Mouse (Mus musculus) stomach, embryonic 14.5 days (tissue): ENCODE data around the gene Wnt6. TPM values are rescaled to one million over a fixed set of nuclear protein-coding genes. Genes with fewer than 3 reads are reported as not detected.
"Not testable (repeated sequence)": the region's sequence is repeated elsewhere in the genome, so short reads cannot be mapped to it uniquely, and the experiment has no call there.

Experiments used
- ATAC-seq: fragments of 200-750 bp; cut with Nextera tagmentation; 2 replicates; pipeline ENCODE4 v1.8.0; 2017; ENCODE audit warnings: low read depth, moderate TSS enrichment; ENCODE audit not compliant: insufficient number of reproducible peaks, insufficient read depth, low FRiP score
- H3K27ac ChIP-seq: fragments of 300-500 bp; sonication (generic); 2 replicates; pipeline ENCODE4 v1.5.1; 2014; ENCODE audit warnings: mild to moderate bottlenecking, low read length, moderate library complexity, mixed read lengths
- H3K27me3 ChIP-seq: fragments of 300-500 bp; sonication (generic); 2 replicates; pipeline ENCODE4 v1.6.1; 2014; ENCODE audit warnings: low read length, control low read depth, mixed read lengths; ENCODE audit not compliant: control insufficient read depth, insufficient read depth
- H3K36me3 ChIP-seq: fragments of 300-500 bp; sonication (generic); 2 replicates; pipeline ENCODE4 v1.6.1; 2014; ENCODE audit warnings: mild to moderate bottlenecking, control low read depth, low read length, moderate library complexity, mixed read lengths; ENCODE audit not compliant: control insufficient read depth, insufficient read depth
- H3K4me1 ChIP-seq: fragments of 300-500 bp; sonication (generic); 2 replicates; pipeline ENCODE4 v1.6.1; 2014; ENCODE audit warnings: low read length, control low read depth, mixed read lengths; ENCODE audit not compliant: control insufficient read depth, insufficient read depth
- H3K4me2 ChIP-seq: fragments of 300-500 bp; sonication (generic); replicated peaks from 2 replicates; pipeline ENCODE4 v1.6.1; 2014; ENCODE audit warnings: low read depth, low read length, control low read depth
- H3K4me3 ChIP-seq: fragments of 300-500 bp; sonication (generic); 2 replicates; pipeline ENCODE4 v1.5.1; 2014; ENCODE audit warnings: low read depth, low read length, control low read depth
- H3K9ac ChIP-seq: fragments of 300-500 bp; sonication (generic); replicated peaks from 2 replicates; pipeline ENCODE4 v1.6.1; 2014; ENCODE audit warnings: low read depth, mild to moderate bottlenecking, control low read depth, low read length, moderate library complexity, mixed read lengths
- H3K9me3 ChIP-seq: fragments of 300-500 bp; sonication (generic); 2 replicates; pipeline ENCODE4 v1.6.1; 2016; ENCODE audit warnings: low read depth, low read length, control low read depth; ENCODE audit not compliant: control insufficient read depth
- WGBS: fragments of 180-500 bp; shearing (Covaris S2); extraction: QIAGEN DNeasy Blood & Tissue Kit; methylation state at CpG from one replicate; pipeline ENCODE4 v1.1.7; 2014; 5-methylcytosine and 5-hydroxymethylcytosine counted together
- polyA plus RNA-seq: library from polyadenylated mRNA; unstranded; fragments of >200 nt; fragmentation: Nextera tagmentation; extraction: Ambion mirVana; gene quantifications from 2 replicates; pipeline ENCODE4 v1.2.1, GENCODE M21; 2014

Wnt6 gene
- polyA plus RNA-seq, 1 experiment from 2014 or later, result 0.97 TPM

DNA sequence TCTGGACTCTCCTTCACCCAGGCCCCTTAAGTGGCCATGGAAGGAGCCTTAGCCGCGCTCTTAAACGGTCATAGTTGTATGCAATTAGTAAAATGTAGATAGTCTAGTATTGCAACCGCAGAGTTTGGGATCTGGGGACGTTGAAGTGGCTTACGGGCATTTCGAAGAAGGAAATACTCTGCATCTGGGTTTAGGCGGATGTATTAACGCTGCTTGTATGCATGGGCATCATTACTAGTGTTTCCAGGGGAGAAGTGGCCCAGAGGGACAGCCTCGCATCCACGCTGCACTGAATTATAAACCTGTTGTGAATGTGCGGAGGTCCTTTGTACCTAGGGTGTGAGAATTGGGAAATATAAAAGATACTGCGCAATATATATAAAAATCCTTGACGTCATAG, 45.5 kb downstream of the Wnt6 start:
- no peak for ATAC-seq
- WGBS, result 15% methylated on average over 14 of the region's 14 CpGs
- peaks cover 3% of the 10 kb centered on the region; the same call in 1 of the 2 replicates for H3K4me1 ChIP-seq

DNA sequence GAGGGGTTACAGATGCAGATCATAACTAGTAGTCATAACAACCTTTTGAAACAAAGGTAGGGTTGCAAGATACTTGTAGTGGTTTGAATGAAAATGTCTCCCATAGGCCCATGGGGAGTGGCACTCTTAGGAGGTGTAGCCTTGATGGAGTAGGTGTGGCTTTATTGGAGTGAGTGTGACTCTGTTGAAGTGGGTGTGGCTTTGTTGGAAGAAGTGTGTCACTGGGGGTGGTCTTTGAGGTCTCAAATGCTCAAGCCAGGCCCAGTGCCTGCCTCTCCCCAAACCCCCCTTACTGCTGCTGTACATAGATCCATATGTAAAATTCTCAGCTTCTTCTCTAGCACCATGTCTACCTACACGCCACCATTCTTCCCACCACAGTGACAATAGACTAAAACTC, 46.8 kb downstream of the Wnt6 start:
- H3K9me3 ChIP-seq, result no peaks in the 10 kb centered on the region
- no peak overlapping the region for H3K27ac ChIP-seq
- H3K4me2 ChIP-seq, result no peak overlapping the region
- H3K9ac ChIP-seq, result no peak overlapping the region
- no peaks in the 10 kb centered on the region for H3K27me3 ChIP-seq
- whole genome bisulfite sequencing, result 96% methylated on average over 1 of the region's 1 CpGs
- H3K4me3 ChIP-seq, result no peak overlapping the region
- H3K4me1 ChIP-seq, result peaks cover 3% of the 10 kb centered on the region; the same call in 1 of the 2 replicates
- H3K36me3 ChIP-seq, result no peaks in the 10 kb centered on the region
- no peak for ATAC-seq

More for the DNA sequence above, 45.5 kb downstream of the Wnt6 start:
- Histone ChIP-seq H3K27me3 (no peaks in the 10 kb centered on the region), H3K4me2 (peak overlapping the region; percentile 53), H3K27ac (peak overlapping the region; percentile 80), H3K36me3 (no peaks in the 10 kb centered on the region), H3K9me3 (no peaks in the 10 kb centered on the region), H3K4me3 (peak overlapping the region; percentile 49), H3K9ac (peak overlapping the region; percentile 62)

DNA sequence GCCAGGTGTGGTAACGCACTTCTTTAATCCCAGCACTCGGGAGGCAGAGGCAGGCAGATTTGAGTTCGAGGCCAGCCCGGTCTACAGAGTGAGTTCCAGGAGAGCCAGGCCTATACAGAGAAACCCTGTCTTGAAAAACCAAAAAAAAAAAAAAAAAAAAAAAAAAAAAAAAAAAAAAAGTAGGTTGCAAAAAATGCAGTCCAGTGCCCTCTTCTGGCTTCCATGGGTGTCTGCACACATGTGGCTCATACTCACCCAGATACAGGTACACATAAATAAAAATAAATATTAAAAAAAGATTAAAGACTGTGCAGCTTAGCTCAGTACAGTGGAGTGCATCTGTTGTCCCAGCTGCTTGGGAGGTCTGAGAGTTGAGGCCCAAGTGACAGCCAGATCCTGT, 51.9 kb downstream of the Wnt6 start:
- not testable (repeated sequence) for H3K36me3 ChIP-seq, H3K27ac ChIP-seq, H3K9me3 ChIP-seq, H3K4me2 ChIP-seq, H3K9ac ChIP-seq, H3K4me1 ChIP-seq, H3K27me3 ChIP-seq, ATAC-seq, H3K4me3 ChIP-seq
- WGBS, result 93% methylated on average over 4 of the region's 4 CpGs

DNA sequence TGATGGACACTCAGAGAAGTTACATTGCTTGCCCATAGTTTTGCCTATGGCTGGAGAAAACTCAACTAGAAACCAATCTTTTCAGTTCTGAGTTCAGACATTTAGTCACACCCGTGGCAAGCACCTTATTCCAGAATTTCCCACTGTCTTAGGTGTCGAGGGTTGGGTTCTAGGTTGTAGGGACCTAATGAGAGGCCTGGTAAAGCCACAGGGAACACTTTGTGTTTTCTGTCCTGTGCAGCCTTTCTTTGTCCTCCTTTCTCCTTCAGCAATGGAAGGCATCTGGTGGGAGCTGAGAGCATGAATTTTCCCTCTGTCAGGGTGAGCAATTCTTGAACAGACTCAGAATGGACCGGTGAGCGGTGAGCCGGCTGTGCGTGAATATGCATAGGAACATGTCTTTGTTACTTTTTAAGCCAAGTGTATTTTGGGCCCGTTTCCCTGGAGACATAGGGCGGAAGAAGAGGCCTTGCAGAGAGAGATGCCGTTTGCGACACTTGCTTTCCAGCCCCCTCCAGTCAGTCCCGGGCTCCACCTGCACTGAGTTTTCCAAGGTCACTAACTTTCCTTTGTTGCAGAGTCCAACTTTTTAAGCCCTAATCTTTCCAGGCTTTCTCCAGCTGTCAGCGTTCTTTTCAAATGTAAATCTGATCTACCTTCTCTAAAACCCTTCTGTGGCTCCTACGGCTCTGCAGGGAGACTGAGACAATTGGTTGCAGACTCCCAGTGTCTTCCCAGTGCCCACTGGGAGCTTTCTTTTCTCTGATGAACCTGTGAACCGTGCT, 53.0 kb downstream of the Wnt6 start:
- ATAC-seq, result no peak
- H3K9me3 ChIP-seq, result no peaks in the 10 kb centered on the region
- H3K27me3 ChIP-seq, result no peaks in the 10 kb centered on the region
- no peaks in the 10 kb centered on the region for H3K4me1 ChIP-seq
- no peak overlapping the region for H3K27ac ChIP-seq
- no peak overlapping the region for H3K4me3 ChIP-seq
- no peaks in the 10 kb centered on the region for H3K36me3 ChIP-seq
- no peak overlapping the region for H3K4me2 ChIP-seq
- H3K9ac ChIP-seq, result no peak overlapping the region
- WGBS, result 29% methylated on average over 14 of the region's 14 CpGs

DNA sequence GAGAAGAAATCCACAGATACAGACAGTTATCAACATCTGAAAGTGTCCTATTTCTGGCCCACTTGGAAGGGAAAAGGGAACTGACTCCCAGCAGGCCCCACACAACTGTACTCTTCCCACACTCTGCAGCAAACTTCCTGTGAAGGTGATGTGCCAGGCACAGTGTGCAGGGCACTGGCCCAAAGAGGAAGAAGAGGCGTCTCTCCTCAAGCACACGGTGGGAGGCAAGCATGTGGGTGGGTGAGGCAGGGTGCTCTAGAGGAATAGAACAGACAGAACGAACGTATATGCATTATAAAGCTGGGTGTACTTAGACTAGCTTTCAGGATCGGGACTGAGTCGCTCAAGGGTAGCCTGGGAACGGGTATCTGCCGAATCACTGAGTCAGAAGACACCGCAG, 58.4 kb downstream of the Wnt6 start:
- no peak for ATAC-seq
- WGBS, result 75% methylated on average over 9 of the region's 9 CpGs
- H3K27ac ChIP-seq, result no peak overlapping the region
- no peak overlapping the region for H3K9ac ChIP-seq
- H3K36me3 ChIP-seq, result no peaks in the 10 kb centered on the region
- no peaks in the 10 kb centered on the region for H3K27me3 ChIP-seq
- H3K4me3 ChIP-seq, result no peak overlapping the region
- H3K4me2 ChIP-seq, result no peak overlapping the region
- no peaks in the 10 kb centered on the region for H3K9me3 ChIP-seq
- H3K4me1 ChIP-seq, result no peaks in the 10 kb centered on the region

DNA sequence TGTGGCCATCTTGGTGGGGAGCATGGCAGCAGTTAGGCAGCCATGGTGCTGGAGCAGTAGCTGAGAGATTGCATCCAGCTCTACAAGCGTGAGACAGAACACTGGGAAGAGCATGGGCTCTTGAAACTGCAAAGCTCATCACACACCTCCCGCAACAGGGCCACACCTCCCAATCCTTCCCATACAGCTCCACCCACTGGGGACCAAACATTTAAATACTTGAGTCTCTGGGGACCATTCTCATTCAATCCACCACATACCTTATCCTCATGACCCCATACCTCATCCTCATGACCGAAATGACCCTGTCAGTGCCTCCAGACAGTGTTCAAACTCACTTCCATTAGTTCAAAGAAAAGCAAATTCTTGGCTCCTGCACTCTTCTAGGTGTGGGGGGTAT, 61.6 kb downstream of the Wnt6 start:
- no peak for ATAC-seq
- Histone ChIP-seq H3K27ac (no peak overlapping the region), H3K27me3 (no peaks in the 10 kb centered on the region), H3K36me3 (no peaks in the 10 kb centered on the region), H3K4me2 (no peak overlapping the region), H3K4me3 (no peak overlapping the region), H3K9ac (no peak overlapping the region), H3K9me3 (no peaks in the 10 kb centered on the region), H3K4me1 (no peaks in the 10 kb centered on the region)
- WGBS, result 81% methylated on average over 3 of the region's 3 CpGs

Other genes with a start within 250 kb of the Wnt6 start
- 0.83 TPM in 1 of 2 replicates, not detected in the other for gene Plcd4, start 229.0 kb upstream of the Wnt6 start, polyA plus RNA-seq
- gene Usp37, start 227.6 kb upstream of the Wnt6 start, polyA plus RNA-seq, result 40.5 and 43.0 TPM in 2 replicates
- gene Zfp142, start 183.6 kb upstream of the Wnt6 start, polyA plus RNA-seq, result 8.4 and 9.5 TPM in 2 replicates
- 18.5 and 20.0 TPM in 2 replicates for gene Bcs1l, start 183.6 kb upstream of the Wnt6 start, polyA plus RNA-seq
- 7.0 and 9.1 TPM in 2 replicates for gene Rnf25, start 170.5 kb upstream of the Wnt6 start, polyA plus RNA-seq
- gene Stk36, start 170.4 kb upstream of the Wnt6 start, polyA plus RNA-seq, result 8.4 and 8.9 TPM in 2 replicates
- 24.3 and 26.4 TPM in 2 replicates for gene Ttll4, start 110.1 kb upstream of the Wnt6 start, polyA plus RNA-seq
- 7.1 and 10.6 TPM in 2 replicates for gene Cyp27a1, start 58.3 kb upstream of the Wnt6 start, polyA plus RNA-seq
- 0.12 and 0.21 TPM in 2 replicates for gene Prkag3, start 22.7 kb upstream of the Wnt6 start, polyA plus RNA-seq
- gene Wnt10a, start 19.6 kb downstream of the Wnt6 start, polyA plus RNA-seq, result 2.0 and 3.1 TPM in 2 replicates
- 0.33 and 0.46 TPM in 2 replicates for gene Cdk5r2, start 83.0 kb downstream of the Wnt6 start, polyA plus RNA-seq
- gene Fev, start 113.5 kb downstream of the Wnt6 start, polyA plus RNA-seq, result 1.2 TPM in 1 of 2 replicates, not detected in the other
- 0.36 and 0.38 TPM in 2 replicates for gene Cryba2, start 121.3 kb downstream of the Wnt6 start, polyA plus RNA-seq
- not detected in 2 replicates for gene Cfap65, start 163.7 kb downstream of the Wnt6 start, polyA plus RNA-seq
- 29.2 and 30.2 TPM in 2 replicates for gene Ihh, start 179.8 kb downstream of the Wnt6 start, polyA plus RNA-seq